Mouse (Mus musculus): ENCODE measurements around the gene Alx3. TPM values are rescaled to one million over a fixed set of nuclear protein-coding genes. Genes with fewer than 3 reads are reported as not detected.

Alx3 gene
- polyA plus RNA-seq, 1 experiment: not detected

GRCm38 (mm10) chr3:107627641-107628040, 32.8 kb downstream of the Alx3 start:
- H3K79me2 ChIP-seq (ENCODE audit: control insufficient read depth, insufficient read depth): peaks cover 29% of the 10 kb centered on the region
- H3K79me3 ChIP-seq (ENCODE audit: low read depth): peaks cover 10% of the 10 kb centered on the region
- no peak overlapping the region for H3K4me3 ChIP-seq (ENCODE audit: insufficient read depth, poor library complexity, severe bottlenecking)
- peaks cover 59% of the 10 kb centered on the region for H3K36me3 ChIP-seq (ENCODE audit: control insufficient read depth, insufficient read depth)
- no peaks in the 10 kb centered on the region for H3K27me3 ChIP-seq (ENCODE audit: control insufficient read depth, insufficient read depth, insufficient read length)
- TF ChIP-seq USF1 (IDR thresholded peaks at IDR 0.05; ENCODE audit: low read depth) (no peak), MAX (IDR thresholded peaks at IDR 0.05) (no peak), MYOG (IDR thresholded peaks at IDR 0.05; ENCODE audit: control insufficient read depth, extremely low read depth, insufficient read length) (no peak), FOSL1 (IDR thresholded peaks at IDR 0.05; ENCODE audit: insufficient read depth, low read length, poor library complexity, severe bottlenecking) (no peak), CEBPB (IDR thresholded peaks at IDR 0.05; ENCODE audit: low read depth) (no peak), MYOD1 (IDR thresholded peaks at IDR 0.05; ENCODE audit: control insufficient read depth, insufficient read length, low read depth) (no peak), CTCF (IDR thresholded peaks at IDR 0.05; ENCODE audit: control insufficient read depth, insufficient read depth, insufficient read length) (no peak)
- H3ac ChIP-seq (ENCODE audit: control insufficient read depth, insufficient read length, low read depth): no peak overlapping the region

GRCm38 (mm10) chr3:107628551-107628950, 33.7 kb downstream of the Alx3 start:
- Histone ChIP-seq H3K79me2 (ENCODE audit: control insufficient read depth, insufficient read depth) (peaks cover 29% of the 10 kb centered on the region), H3K4me3 (ENCODE audit: insufficient read depth, poor library complexity, severe bottlenecking) (no peak overlapping the region), H3K36me3 (ENCODE audit: control insufficient read depth, insufficient read depth) (peaks cover 50% of the 10 kb centered on the region), H3ac (ENCODE audit: control insufficient read depth, insufficient read length, low read depth) (no peak overlapping the region), H3K27me3 (ENCODE audit: control insufficient read depth, insufficient read depth, insufficient read length) (no peaks in the 10 kb centered on the region), H3K79me3 (ENCODE audit: low read depth) (peaks cover 10% of the 10 kb centered on the region)
- TF ChIP-seq MYOG (IDR thresholded peaks at IDR 0.05; ENCODE audit: control insufficient read depth, extremely low read depth, insufficient read length) (no peak), CTCF (IDR thresholded peaks at IDR 0.05; ENCODE audit: control insufficient read depth, insufficient read depth, insufficient read length) (no peak), MYOD1 (IDR thresholded peaks at IDR 0.05; ENCODE audit: control insufficient read depth, insufficient read length, low read depth) (no peak), MAX (IDR thresholded peaks at IDR 0.05) (no peak), USF1 (IDR thresholded peaks at IDR 0.05; ENCODE audit: low read depth) (no peak), FOSL1 (IDR thresholded peaks at IDR 0.05; ENCODE audit: insufficient read depth, low read length, poor library complexity, severe bottlenecking) (no peak), CEBPB (IDR thresholded peaks at IDR 0.05; ENCODE audit: low read depth) (no peak)

- H3K36me3 ChIP-seq (ENCODE audit: control insufficient read depth, insufficient read depth): peaks cover 42% of the 10 kb centered on the region
- H3ac ChIP-seq (ENCODE audit: control insufficient read depth, insufficient read length, low read depth): no peak overlapping the region
- TF ChIP-seq MYOD1 (IDR thresholded peaks at IDR 0.05; ENCODE audit: control insufficient read depth, insufficient read length, low read depth): no peak
- no peak for TF ChIP-seq MAX (IDR thresholded peaks at IDR 0.05)
- TF ChIP-seq FOSL1 (IDR thresholded peaks at IDR 0.05; ENCODE audit: insufficient read depth, low read length, poor library complexity, severe bottlenecking): no peak
- no peak for TF ChIP-seq CEBPB (IDR thresholded peaks at IDR 0.05; ENCODE audit: low read depth)
- TF ChIP-seq CTCF (IDR thresholded peaks at IDR 0.05; ENCODE audit: control insufficient read depth, insufficient read depth, insufficient read length): no peak
- H3K27me3 ChIP-seq (ENCODE audit: control insufficient read depth, insufficient read depth, insufficient read length): no peaks in the 10 kb centered on the region
- H3K4me3 ChIP-seq (ENCODE audit: insufficient read depth, poor library complexity, severe bottlenecking): no peak overlapping the region
- peaks cover 10% of the 10 kb centered on the region for H3K79me3 ChIP-seq (ENCODE audit: low read depth)
- peaks cover 29% of the 10 kb centered on the region for H3K79me2 ChIP-seq (ENCODE audit: control insufficient read depth, insufficient read depth)
Measured at GRCm38 (mm10) chr3:107629411-107629810, 34.6 kb downstream of the Alx3 start.

- peaks cover 27% of the 10 kb centered on the region for H3K36me3 ChIP-seq (ENCODE audit: control insufficient read depth, insufficient read depth)
- TF ChIP-seq FOSL1 (IDR thresholded peaks at IDR 0.05; ENCODE audit: insufficient read depth, low read length, poor library complexity, severe bottlenecking) (no peak), MAX (IDR thresholded peaks at IDR 0.05) (no peak), USF1 (IDR thresholded peaks at IDR 0.05; ENCODE audit: low read depth) (no peak), MYOG (IDR thresholded peaks at IDR 0.05; ENCODE audit: control insufficient read depth, extremely low read depth, insufficient read length) (no peak), MYOD1 (IDR thresholded peaks at IDR 0.05; ENCODE audit: control insufficient read depth, insufficient read length, low read depth) (no peak), CEBPB (IDR thresholded peaks at IDR 0.05; ENCODE audit: low read depth) (no peak), CTCF (IDR thresholded peaks at IDR 0.05; ENCODE audit: control insufficient read depth, insufficient read depth, insufficient read length) (no peak)
- H3K79me3 ChIP-seq (ENCODE audit: low read depth): peaks cover 10% of the 10 kb centered on the region
- H3K4me3 ChIP-seq (ENCODE audit: insufficient read depth, poor library complexity, severe bottlenecking): peak within 1 kb of the TSS; percentile 89
- H3K27me3 ChIP-seq (ENCODE audit: control insufficient read depth, insufficient read depth, insufficient read length): no peaks in the 10 kb centered on the region
- peaks cover 29% of the 10 kb centered on the region for H3K79me2 ChIP-seq (ENCODE audit: control insufficient read depth, insufficient read depth)
- H3ac ChIP-seq (ENCODE audit: control insufficient read depth, insufficient read length, low read depth): peak within 1 kb of the TSS; percentile 96
Measured at GRCm38 (mm10) chr3:107630682-107631522, 36.1 kb downstream of the Alx3 start, which contains the start of gene Gm10961. Gene Gm10961 (plus strand): TSS chr3:107631322.

GRCm38 (mm10) chr3:107631523-107631958, 36.7 kb downstream of the Alx3 start, which contains the start of gene Strip1:
Gene Strip1 (minus strand): TSS chr3:107631694.
- Histone ChIP-seq H3K4me3 (ENCODE audit: insufficient read depth, poor library complexity, severe bottlenecking) (peak within 1 kb of the TSS; percentile 89), H3K27me3 (ENCODE audit: control insufficient read depth, insufficient read depth, insufficient read length) (peaks cover 4% of the 10 kb centered on the region), H3K36me3 (ENCODE audit: control insufficient read depth, insufficient read depth) (peaks cover 21% of the 10 kb centered on the region), H3K79me3 (ENCODE audit: low read depth) (peaks cover 10% of the 10 kb centered on the region), H3K79me2 (ENCODE audit: control insufficient read depth, insufficient read depth) (peaks cover 29% of the 10 kb centered on the region), H3ac (ENCODE audit: control insufficient read depth, insufficient read length, low read depth) (peak within 1 kb of the TSS; percentile 96)
- TF ChIP-seq CEBPB (IDR thresholded peaks at IDR 0.05; ENCODE audit: low read depth): peak; percentile 10
- no peak for TF ChIP-seq USF1 (IDR thresholded peaks at IDR 0.05; ENCODE audit: low read depth)
- TF ChIP-seq MYOG (IDR thresholded peaks at IDR 0.05; ENCODE audit: control insufficient read depth, extremely low read depth, insufficient read length): no peak
- peak; percentile 61 for TF ChIP-seq MAX (IDR thresholded peaks at IDR 0.05)
